Comparison of ENCODE assay signal across 22 mouse cellular contexts in genomic region chr12:40972844-40973243, GRCm38 (mm10). TPM values are rescaled to one million over a fixed set of nuclear protein-coding genes. Genes with fewer than 3 reads are reported as not detected.
DNase-seq lines count a peak whose midpoint lies in the region; ATAC-seq and TF ChIP-seq lines count a peak whose summit lies in the region.
"Had no signal": no experiment of that assay in that cellular context is flagged by ENCODE, and none has a peak within 500 bp of the region (broad histone marks: within the 10 kb centered on the region; RNA-seq: fewer than 3 reads in every experiment).

No protein-coding gene starts in this region.

- H3K4me2 ChIP-seq in midbrain, embryonic 11.5 days, result no peak overlapping the region
- H3K4me2 ChIP-seq in midbrain, embryonic 15.5 days, result no peak overlapping the region
- H3K4me2 ChIP-seq: embryonic facial prominence, embryonic 15.5 days; heart, embryonic 15.5 days; hindbrain, embryonic 15.5 days; intestine, embryonic 15.5 days; limb, embryonic 15.5 days; liver, embryonic 15.5 days; lung, embryonic 15.5 days had no signal

- no peak overlapping the region for H3K27ac ChIP-seq in cerebellum, adult 2 months (ENCODE audit: insufficient read depth, low read length)
- H3K27ac ChIP-seq in midbrain, embryonic 11.5 days (ENCODE audit: low read depth, low read length), result no peak overlapping the region
- no peak overlapping the region for H3K27ac ChIP-seq in gastrocnemius, adult 2 months
- no peak overlapping the region for H3K27ac ChIP-seq in midbrain, embryonic 15.5 days
- H3K27ac ChIP-seq: embryonic facial prominence, embryonic 15.5 days; heart, embryonic 15.5 days; hindbrain, embryonic 15.5 days; intestine, embryonic 15.5 days; limb, embryonic 15.5 days; liver, embryonic 15.5 days; lung, embryonic 15.5 days; stomach, postnatal 0 days had no signal

- no peak overlapping the region for H3K4me3 ChIP-seq in cerebellum, adult 2 months (replicated peaks; ENCODE audit: insufficient read depth, low read depth, low read length)
- H3K4me3 ChIP-seq in midbrain, embryonic 11.5 days (ENCODE audit: low read depth, low read length), result no peak overlapping the region
- no peak overlapping the region for H3K4me3 ChIP-seq in gastrocnemius, adult 2 months
- no peak overlapping the region for H3K4me3 ChIP-seq in midbrain, embryonic 15.5 days
- H3K4me3 ChIP-seq: embryonic facial prominence, embryonic 15.5 days; heart, embryonic 15.5 days; hindbrain, embryonic 15.5 days; intestine, embryonic 15.5 days; limb, embryonic 15.5 days; liver, embryonic 15.5 days; lung, embryonic 15.5 days had no signal

- WGBS in cerebellum, adult 2 months, result 16% methylated on average over 3 of the region's 3 CpGs
- WGBS in midbrain, embryonic 11.5 days, result 78% methylated on average over 3 of the region's 3 CpGs
- 78% methylated on average over 3 of the region's 3 CpGs for WGBS in midbrain, embryonic 15.5 days

- no peak overlapping the region for H3K9ac ChIP-seq in midbrain, embryonic 11.5 days (ENCODE audit: low read length)
- no peak overlapping the region for H3K9ac ChIP-seq in midbrain, embryonic 15.5 days
- H3K9ac ChIP-seq: embryonic facial prominence, embryonic 15.5 days; heart, embryonic 15.5 days; hindbrain, embryonic 15.5 days; intestine, embryonic 15.5 days; limb, embryonic 15.5 days; liver, embryonic 15.5 days; lung, embryonic 15.5 days had no signal

- ATAC-seq in midbrain, embryonic 11.5 days (ENCODE audit: low FRiP score), result no peak
- ATAC-seq in midbrain, embryonic 15.5 days (replicated peaks), result no peak
- ATAC-seq: forebrain, embryonic 14.5 days; intestine, embryonic 15.5 days had no signal

- H3K4me1 ChIP-seq in cerebellum, adult 2 months (ENCODE audit: control insufficient read depth, insufficient read depth, low read length), result no peaks in the 10 kb centered on the region; the same call in none of the 2 replicates
- H3K4me1 ChIP-seq in midbrain, embryonic 11.5 days (ENCODE audit: control insufficient read depth, insufficient read depth, low read length), result no peaks in the 10 kb centered on the region
- H3K4me1 ChIP-seq in midbrain, embryonic 15.5 days, result no peaks in the 10 kb centered on the region
- H3K4me1 ChIP-seq: embryonic facial prominence, embryonic 15.5 days; heart, embryonic 15.5 days; hindbrain, embryonic 15.5 days; intestine, embryonic 15.5 days; limb, embryonic 15.5 days; lung, embryonic 15.5 days had no signal

- DNase-seq in cerebellum, adult 11 months, result peak; percentile 77
- DNase-seq in cerebellum, adult 2 months, result peak; percentile 79 to 86
- peak; percentile 69 to 78 for DNase-seq in cerebellum, postnatal 25 days
- peak; percentile 10 to 26 for DNase-seq in layer of hippocampus, postnatal 10 days (ENCODE audit: low spot score in 2 of 2)
- DNase-seq in midbrain, embryonic 11.5 days (ENCODE audit: low spot score, missing footprints), result no peak
- no peak for DNase-seq in gastrocnemius, adult 2 months
- DNase-seq: adrenal gland, adult 8-10 months; heart, postnatal 36 days; kidney, adult 8-10 months; kidney, postnatal 10 days; lung, postnatal 4 days; right cerebral cortex, adult 18-20 months had no signal

- no peaks in the 10 kb centered on the region for H3K36me3 ChIP-seq in midbrain, embryonic 11.5 days (ENCODE audit: control insufficient read depth, insufficient read depth, low read length)
- H3K36me3 ChIP-seq in midbrain, embryonic 15.5 days (replicated peaks), result no peaks in the 10 kb centered on the region
- H3K36me3 ChIP-seq: embryonic facial prominence, embryonic 15.5 days; heart, embryonic 15.5 days; hindbrain, embryonic 15.5 days; intestine, embryonic 15.5 days; limb, embryonic 15.5 days; liver, embryonic 15.5 days; lung, embryonic 15.5 days had no signal

- no peak for TF ChIP-seq POLR2A in cerebellum, adult 2 months (IDR thresholded peaks at IDR 0.05; ENCODE audit: borderline replicate concordance, insufficient read depth, low read length)

- no peak for TF ChIP-seq CTCF in cerebellum, adult 2 months (IDR thresholded peaks at IDR 0.05; ENCODE audit: borderline replicate concordance, insufficient read depth, low read depth, low read length)
- no peak for TF ChIP-seq CTCF in gastrocnemius, adult 2 months (IDR thresholded peaks at IDR 0.05)

- H3K9me3 ChIP-seq in midbrain, embryonic 11.5 days (ENCODE audit: control insufficient read depth, low read length), result no peaks in the 10 kb centered on the region
- no peaks in the 10 kb centered on the region for H3K9me3 ChIP-seq in midbrain, embryonic 15.5 days
- H3K9me3 ChIP-seq: embryonic facial prominence, embryonic 15.5 days; heart, embryonic 15.5 days; hindbrain, embryonic 15.5 days; intestine, embryonic 15.5 days; limb, embryonic 15.5 days; liver, embryonic 15.5 days; lung, embryonic 15.5 days had no signal

- intact Hi-C loops in gastrocnemius, adult 2 months (cut with DNase I), result no loop called here

- no peaks in the 10 kb centered on the region for H3K27me3 ChIP-seq in cerebellum, adult 2 months (ENCODE audit: control insufficient read depth, insufficient read depth, low read length)
- no peaks in the 10 kb centered on the region for H3K27me3 ChIP-seq in midbrain, embryonic 11.5 days (ENCODE audit: control insufficient read depth, insufficient read depth, low read length)
- H3K27me3 ChIP-seq in midbrain, embryonic 15.5 days (replicated peaks), result no peaks in the 10 kb centered on the region
- H3K27me3 ChIP-seq: embryonic facial prominence, embryonic 15.5 days; heart, embryonic 15.5 days; hindbrain, embryonic 15.5 days; intestine, embryonic 15.5 days; limb, embryonic 15.5 days; lung, embryonic 15.5 days had no signal

RNA-seq across cellular contexts. Expression of gene Immp2l, which starts 51.0 kb away (rescaled TPM):
- polyA plus RNA-seq in cerebellum, adult 2 months (2012; rRNA removed), result 8.5 and 11.4 TPM in 2 replicates
- 1 to 10 TPM; 3.3 to 5.7 TPM for total RNA-seq in layer of hippocampus, postnatal 10 days (2021)
- 9.1 and 10.2 TPM in 2 replicates for polyA plus RNA-seq in midbrain, embryonic 11.5 days (2014; fragmentation: Nextera tagmentation; extraction: Ambion mirVana)
- 10 to 100 TPM in 1 of 2 experiments, 1 to 10 TPM in 1; 9.5 to 14.0 TPM for total RNA-seq in gastrocnemius, adult 2 months (2021)
- polyA plus RNA-seq in midbrain, embryonic 15.5 days (2015; fragmentation: Nextera tagmentation; extraction: Ambion mirVana), result 6.2 and 8.0 TPM in 2 replicates

Comparison
In these comparisons a context has a peak if more than half of its experiments do, and no peak if none do; other contexts are left out.
1. DNase-seq: peak in cerebellum, adult 11 months (single experiment), cerebellum, adult 2 months (2 of 2), cerebellum, postnatal 25 days (2 of 2) and layer of hippocampus, postnatal 10 days (2 of 2); none in midbrain, embryonic 11.5 days (single experiment) and gastrocnemius, adult 2 months (single experiment).